Mouse (Mus musculus) liver, postnatal 0 days (tissue): ENCODE results near the gene Mmp2. TPM values are rescaled to one million over a fixed set of nuclear protein-coding genes. Genes with fewer than 3 reads are reported as not detected.

Experiments
- ATAC-seq: fragments of 200-750 bp; cut with Nextera tagmentation; 2 replicates; pipeline ENCODE4 v1.8.0; 2017; ENCODE audit warnings: mild to moderate bottlenecking, moderate library complexity
- DNase-seq: peaks from one replicate; pipeline ENCODE4 v3.0.0-alpha.2; 2016
- H3K27ac ChIP-seq: fragments of 300-500 bp; sonication (generic); 2 replicates; pipeline ENCODE4 v1.5.1; 2014; ENCODE audit warnings: antibody characterized with exemption, moderate library complexity, mild to moderate bottlenecking, low read depth
- H3K27me3 ChIP-seq: fragments of 300-500 bp; sonication (generic); 2 replicates; pipeline ENCODE4 v1.6.1; 2014; ENCODE audit warnings: low read length, control low read depth, mixed read lengths; ENCODE audit not compliant: insufficient read depth
- H3K36me3 ChIP-seq: fragments of 300-500 bp; sonication (generic); replicated peaks from 2 replicates; pipeline ENCODE4 v1.6.1; 2014; ENCODE audit warnings: mild to moderate bottlenecking, control low read depth, low read length, moderate library complexity, mixed read lengths; ENCODE audit not compliant: insufficient read depth
- H3K4me1 ChIP-seq: fragments of 300-500 bp; sonication (generic); 2 replicates; pipeline ENCODE4 v1.6.1; 2014; ENCODE audit warnings: antibody characterized with exemption, mild to moderate bottlenecking, control low read depth; ENCODE audit not compliant: insufficient read depth
- H3K4me2 ChIP-seq: fragments of 300-500 bp; sonication (generic); 2 replicates; pipeline ENCODE4 v1.6.1; 2014; ENCODE audit warnings: low read depth, mild to moderate bottlenecking, low read length, moderate library complexity, mixed read lengths
- H3K4me3 ChIP-seq: fragments of 300-500 bp; sonication (generic); 2 replicates; pipeline ENCODE4 v1.5.1; 2014; ENCODE audit warnings: low read depth, low read length
- H3K9ac ChIP-seq: fragments of 300-500 bp; sonication (generic); replicated peaks from 2 replicates; pipeline ENCODE4 v1.6.1; 2014; ENCODE audit warnings: mild to moderate bottlenecking, moderate library complexity
- H3K9me3 ChIP-seq: fragments of 300-500 bp; sonication (generic); 2 replicates; pipeline ENCODE4 v1.6.1; 2016; ENCODE audit warnings: mild to moderate bottlenecking, control low read depth, low read length, mixed read lengths
- CTCF ChIP-seq: sonication (generic); IDR thresholded peaks from 2 replicates; pipeline ENCODE4 v1.5.1; 2016; ENCODE audit warnings: antibody characterized with exemption, low read depth
- EP300 ChIP-seq: IDR thresholded peaks from 2 replicates; pipeline ENCODE4 v1.6.1; 2016; ENCODE audit warnings: antibody characterized with exemption, low read depth, mild to moderate bottlenecking
- WGBS: fragments of 180-500 bp; shearing (Covaris S2); extraction: QIAGEN DNeasy Blood & Tissue Kit; methylation state at CpG from one replicate; pipeline ENCODE4 v1.1.7; 2014; ENCODE audit not compliant: insufficient replicate concordance; 5-methylcytosine and 5-hydroxymethylcytosine counted together
- polyA plus RNA-seq: library from polyadenylated mRNA; unstranded; fragments of >200 nt; fragmentation: Nextera tagmentation; extraction: Ambion mirVana; gene quantifications from 2 replicates; pipeline ENCODE4 v1.2.1, GENCODE M21; 2015

The Mmp2 gene
- polyA plus RNA-seq, 1 experiment from 2014 or later, result 9.6 TPM

DNA sequence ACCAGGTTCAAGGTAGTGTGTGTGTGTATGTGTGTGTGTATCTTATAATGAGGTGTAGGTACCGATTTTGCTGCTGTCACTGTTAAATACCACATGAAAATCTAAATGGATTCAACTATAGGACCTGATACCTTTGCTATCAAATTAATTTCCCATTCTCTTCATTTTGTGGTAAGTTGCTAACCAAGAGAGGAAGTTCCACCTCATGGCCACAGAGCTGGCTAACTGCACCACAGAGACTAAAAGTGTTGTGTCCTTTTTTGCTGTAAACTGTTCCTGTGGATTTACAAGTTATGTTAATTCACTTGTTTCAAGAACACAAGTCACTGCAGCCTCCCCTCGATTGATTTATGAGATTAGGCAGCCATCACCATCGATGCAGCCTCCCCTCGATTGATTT lies 70.7 kb downstream of the Mmp2 start:
- Histone ChIP-seq H3K9me3 (no peaks in the 10 kb centered on the region), H3K4me2 (no peak overlapping the region), H3K4me1 (no peaks in the 10 kb centered on the region), H3K27me3 (no peaks in the 10 kb centered on the region), H3K9ac (no peak overlapping the region), H3K4me3 (no peak overlapping the region), H3K36me3 (no peaks in the 10 kb centered on the region), H3K27ac (no peak overlapping the region)
- no peak for DNase-seq
- 66% methylated on average over 4 of the region's 4 CpGs for WGBS
- TF ChIP-seq EP300 (no peak), CTCF (no peak)
- no peak for ATAC-seq

GRCm38 (mm10) chr8:92899590-92899989 lies 72.5 kb downstream of the Mmp2 start:
- H3K4me2 ChIP-seq, result no peak overlapping the region
- TF ChIP-seq CTCF (no peak), EP300 (no peak)
- H3K27me3 ChIP-seq, result no peaks in the 10 kb centered on the region
- DNase-seq (no peak), ATAC-seq (no peak)
- 85% methylated on average over 9 of the region's 9 CpGs for WGBS
- H3K27ac ChIP-seq, result no peak overlapping the region
- H3K36me3 ChIP-seq, result no peaks in the 10 kb centered on the region
- no peaks in the 10 kb centered on the region for H3K9me3 ChIP-seq
- H3K4me1 ChIP-seq, result no peaks in the 10 kb centered on the region
- H3K4me3 ChIP-seq, result no peak overlapping the region
- no peak overlapping the region for H3K9ac ChIP-seq

- 88% methylated on average over 5 of the region's 5 CpGs for WGBS
- no peaks in the 10 kb centered on the region for H3K27me3 ChIP-seq
- no peaks in the 10 kb centered on the region for H3K4me1 ChIP-seq
- H3K36me3 ChIP-seq, result no peaks in the 10 kb centered on the region
- H3K9me3 ChIP-seq, result no peaks in the 10 kb centered on the region
- DNase-seq, result no peak
- no peak for ATAC-seq
- H3K4me2 ChIP-seq, result no peak within 1 kb of the TSS
- H3K9ac ChIP-seq, result no peak within 1 kb of the TSS
- H3K4me3 ChIP-seq, result no peak within 1 kb of the TSS
- H3K27ac ChIP-seq, result no peak within 1 kb of the TSS
- TF ChIP-seq CTCF (no peak), EP300 (no peak)
Observed at GRCm38 (mm10) chr8:92901107-92901506, 74.0 kb downstream of the Mmp2 start, which contains the start of gene Capns2. Gene Capns2, plus strand, starts transcription at chr8:92901407.

DNA sequence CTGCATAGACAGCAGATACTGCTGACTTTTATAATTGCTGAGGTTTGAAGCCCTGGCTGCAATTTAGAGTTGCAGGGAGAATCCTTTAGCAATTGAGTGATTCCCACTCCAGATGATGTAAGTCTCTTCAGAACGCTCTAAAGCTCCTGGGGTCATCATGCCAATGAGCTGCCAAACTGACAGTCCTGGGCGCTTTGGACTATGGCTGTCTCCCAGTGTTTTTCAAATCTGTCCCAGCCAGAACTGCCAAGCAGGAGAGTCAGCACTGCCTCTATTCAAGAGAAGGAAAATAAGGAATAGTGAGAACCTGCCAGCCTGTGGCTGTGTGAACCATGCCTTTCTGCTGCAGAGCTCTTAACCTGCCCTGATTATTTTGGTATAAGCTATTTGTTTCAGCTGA lies 75.9 kb downstream of the Mmp2 start:
- DNase-seq, result no peak
- H3K27ac ChIP-seq, result no peak overlapping the region
- WGBS, result 84% methylated on average over 2 of the region's 2 CpGs
- ATAC-seq, result no peak
- H3K9me3 ChIP-seq, result no peaks in the 10 kb centered on the region
- H3K27me3 ChIP-seq, result no peaks in the 10 kb centered on the region
- H3K4me1 ChIP-seq, result no peaks in the 10 kb centered on the region
- H3K36me3 ChIP-seq, result no peaks in the 10 kb centered on the region
- no peak overlapping the region for H3K4me2 ChIP-seq
- TF ChIP-seq CTCF, result no peak
- no peak for TF ChIP-seq EP300
- H3K9ac ChIP-seq, result no peak overlapping the region
- no peak overlapping the region for H3K4me3 ChIP-seq

Other genes with a start within 250 kb of the Mmp2 start
- not detected in 2 replicates for gene Irx6, start 153.0 kb upstream of the Mmp2 start, polyA plus RNA-seq
- gene Lpcat2, start 28.0 kb downstream of the Mmp2 start, polyA plus RNA-seq, result 8.6 and 9.0 TPM in 2 replicates
- not detected in 2 replicates for gene Capns2, start 74.1 kb downstream of the Mmp2 start, polyA plus RNA-seq
- not detected in 2 replicates for gene Slc6a2, start 132.8 kb downstream of the Mmp2 start, polyA plus RNA-seq
- gene Ces1a, start 220.9 kb downstream of the Mmp2 start, polyA plus RNA-seq, result not detected in 2 replicates